In genomic region chr13:89540301-89540982, GRCm38 (mm10) we compare ENCODE assay signal across 9 mouse cellular contexts. TPM values are rescaled to one million over a fixed set of nuclear protein-coding genes. Genes with fewer than 3 reads are reported as not detected.
A peak's percentile ranks its signal among the peaks of the same experiment; 100 is the strongest.
DNase-seq lines count a peak whose midpoint lies in the region; ATAC-seq and TF ChIP-seq lines count a peak whose summit lies in the region.
"Had no signal": no experiment of that assay in that cellular context is flagged by ENCODE, and none has a peak within 500 bp of the region (broad histone marks: within the 10 kb centered on the region; RNA-seq: fewer than 3 reads in every experiment).

No protein-coding gene starts in this region.

- WGBS in kidney, embryonic 14.5 days: 19% methylated on average over 11 of the region's 11 CpGs
- WGBS in kidney, adult 2 months: 32% methylated on average over 11 of the region's 11 CpGs
- 8% methylated on average over 11 of the region's 11 CpGs for WGBS in limb, embryonic 11.5 days

- H3K27me3 ChIP-seq in kidney, embryonic 14.5 days (ENCODE audit: control insufficient read depth, insufficient read depth, low read length): no peaks in the 10 kb centered on the region
- H3K27me3 ChIP-seq in kidney, adult 2 months (replicated peaks; ENCODE audit: control insufficient read depth, insufficient read depth, low read length): no peaks in the 10 kb centered on the region; the same call in 1 of the 2 replicates
- H3K27me3 ChIP-seq in limb, embryonic 11.5 days (ENCODE audit: control insufficient read depth, insufficient read depth, low read length): no peaks in the 10 kb centered on the region
- H3K27me3 ChIP-seq: midbrain, embryonic 15.5 days had no signal

- no peaks in the 10 kb centered on the region for H3K9me3 ChIP-seq in kidney, embryonic 14.5 days (ENCODE audit: control insufficient read depth, low read length)
- H3K9me3 ChIP-seq in limb, embryonic 11.5 days (ENCODE audit: control insufficient read depth, low read length): no peaks in the 10 kb centered on the region
- H3K9me3 ChIP-seq: midbrain, embryonic 15.5 days had no signal

- H3K9ac ChIP-seq in kidney, embryonic 14.5 days (ENCODE audit: low read depth, low read length): no peak overlapping the region
- no peak overlapping the region for H3K9ac ChIP-seq in limb, embryonic 11.5 days (ENCODE audit: low read length)

- peak overlapping the region; percentile 94; the same call in 1 of the 2 replicates for H3K4me2 ChIP-seq in kidney, embryonic 14.5 days (replicated peaks; ENCODE audit: low read depth, low read length)
- H3K4me2 ChIP-seq in limb, embryonic 11.5 days (ENCODE audit: low read depth, severe bottlenecking): peak overlapping the region; percentile 87

- peak overlapping the region; percentile 10; the same call in 1 of the 2 replicates for H3K4me3 ChIP-seq in kidney, embryonic 14.5 days (ENCODE audit: low read length)
- no peak overlapping the region for H3K4me3 ChIP-seq in kidney, adult 2 months (ENCODE audit: insufficient read depth, low read depth, low read length)
- H3K4me3 ChIP-seq in limb, embryonic 11.5 days (ENCODE audit: low read depth, low read length): peak overlapping the region; percentile 2; the same call in 1 of the 2 replicates

- no peak for DNase-seq in kidney, adult 2 months
- DNase-seq in R1 (ENCODE audit: low read depth, low spot score): peak; percentile 17
- DNase-seq in brain, embryonic 14.5 days (ENCODE audit: low read depth): peak; percentile 26
- peak; percentile 59 for DNase-seq in limb, embryonic 11.5 days (ENCODE audit: low spot score)
- DNase-seq in ovary, postnatal 10 days (ENCODE audit: low spot score): no peak
- DNase-seq in right cerebral cortex, adult 18-20 months: no peak

- no peak for TF ChIP-seq CTCF in kidney, adult 2 months (conservative IDR thresholded peaks at IDR 0.05; ENCODE audit: insufficient read depth, insufficient read length, low read depth, low read length)
- TF ChIP-seq CTCF in brain, embryonic 14.5 days (IDR thresholded peaks at IDR 0.05; ENCODE audit: borderline replicate concordance, extremely low read depth, insufficient read depth, insufficient read length): no peak

- TF ChIP-seq POLR2A in kidney, adult 2 months (IDR thresholded peaks at IDR 0.05; ENCODE audit: low read depth, low read length): no peak
- TF ChIP-seq POLR2A in brain, embryonic 14.5 days (IDR thresholded peaks at IDR 0.05; ENCODE audit: borderline replicate concordance, extremely low read depth, insufficient read depth, insufficient read length, poor library complexity, severe bottlenecking): no peak

- peak; percentile 33 for ATAC-seq in kidney, embryonic 14.5 days (ENCODE audit: low FRiP score, low TSS enrichment)
- ATAC-seq in limb, embryonic 11.5 days (ENCODE audit: insufficient number of reproducible peaks, low FRiP score, low TSS enrichment, low read depth): peak; percentile 71

- H3K4me1 ChIP-seq in kidney, embryonic 14.5 days (ENCODE audit: control insufficient read depth, insufficient read depth, low read length): 0 out of 2 replicates have a peak, but pooled peaks cover 7% of the 10 kb centered on the region
- H3K4me1 ChIP-seq in kidney, adult 2 months (ENCODE audit: control insufficient read depth, insufficient read depth, low read length): 0 out of 2 replicates have a peak, but pooled peaks cover 2% of the 10 kb centered on the region
- H3K4me1 ChIP-seq in limb, embryonic 11.5 days (ENCODE audit: control insufficient read depth, insufficient read depth, low read length): peaks cover 5% of the 10 kb centered on the region; the same call in 1 of the 2 replicates

- H3K27ac ChIP-seq in kidney, embryonic 14.5 days (ENCODE audit: low read depth, low read length): no peak overlapping the region
- no peak overlapping the region for H3K27ac ChIP-seq in kidney, adult 2 months (ENCODE audit: insufficient read depth, low read depth, low read length)
- peak overlapping the region; percentile 59 for H3K27ac ChIP-seq in limb, embryonic 11.5 days (replicated peaks; ENCODE audit: low read depth, low read length)
- H3K27ac ChIP-seq: midbrain, embryonic 15.5 days had no signal

- H3K36me3 ChIP-seq in kidney, embryonic 14.5 days (ENCODE audit: control insufficient read depth, insufficient read depth, low read length): no peaks in the 10 kb centered on the region
- no peaks in the 10 kb centered on the region for H3K36me3 ChIP-seq in kidney, adult 2 months (ENCODE audit: control insufficient read depth, insufficient read depth, low read length)
- H3K36me3 ChIP-seq in limb, embryonic 11.5 days (ENCODE audit: control insufficient read depth, insufficient read depth, low read length): no peaks in the 10 kb centered on the region
- H3K36me3 ChIP-seq: midbrain, embryonic 15.5 days had no signal

RNA-seq across cellular contexts. Expression of gene Hapln1, which starts 0.8 kb away (rescaled TPM):
- 8.9 and 12.8 TPM in 2 replicates for polyA plus RNA-seq in kidney, embryonic 14.5 days (2014; fragmentation: Nextera tagmentation; extraction: Ambion mirVana)
- polyA plus RNA-seq in kidney, adult 2 months (2012; rRNA removed): 0.18 and 0.33 TPM in 2 replicates
- polyA plus RNA-seq in brain, embryonic 14.5 days (2012; rRNA removed): 0.33 and 0.57 TPM in 2 replicates
- 12.3 and 14.9 TPM in 2 replicates for polyA plus RNA-seq in limb, embryonic 11.5 days (2014; fragmentation: Nextera tagmentation; extraction: Ambion mirVana)
- polyA plus RNA-seq: small intestine, adult 2 months had no signal

Comparison
In these comparisons a context has a peak if more than half of its experiments do, and no peak if none do; other contexts are left out.
1. DNase-seq: peak in R1 (single experiment), brain, embryonic 14.5 days (single experiment) and limb, embryonic 11.5 days (single experiment); none in kidney, adult 2 months (single experiment), ovary, postnatal 10 days (single experiment) and right cerebral cortex, adult 18-20 months (single experiment).